Mouse (Mus musculus): ENCODE measurements at regions not wholly inside any gene's neighbourhood (a gene's known extent, or its start where the extent isn't known, plus 50 kb on each side); places are given as distances from the start of the nearest gene placed in this dataset.

DNA sequence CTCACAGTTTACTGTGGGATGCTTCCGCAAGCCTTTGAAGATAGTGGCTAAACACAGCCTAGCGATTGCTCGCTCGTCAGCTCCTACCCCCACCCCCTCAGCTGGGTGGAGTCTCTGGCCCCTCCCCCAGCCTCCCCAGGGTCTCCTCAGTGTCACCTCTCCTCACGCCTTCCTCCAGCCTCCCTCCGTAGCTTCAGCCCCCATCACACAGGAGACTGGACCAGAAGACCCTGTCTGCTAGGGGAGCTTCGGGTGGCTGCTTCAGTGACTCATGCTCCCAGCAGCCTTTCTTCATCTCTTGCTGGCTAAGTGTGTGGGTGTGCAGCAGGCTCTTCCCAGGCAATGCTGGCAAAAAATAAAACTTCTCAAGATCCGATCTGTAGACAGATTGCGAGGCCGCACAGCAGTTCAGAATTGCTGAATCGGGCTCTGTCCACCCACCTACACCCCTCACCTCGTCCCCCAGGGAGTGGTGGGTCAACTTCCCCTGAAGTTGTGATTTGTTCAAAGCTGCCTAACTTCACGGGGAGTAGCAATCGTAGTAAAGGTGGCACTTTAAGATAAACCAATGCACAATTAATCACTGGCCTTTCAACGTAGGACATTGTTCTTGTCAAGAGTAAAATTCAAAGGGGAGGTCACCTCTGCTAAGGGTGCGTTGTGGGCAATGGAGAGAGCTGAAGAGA lies 61.2 kb upstream of the Ankrd28 start:
- Histone ChIP-seq H3K4me2 (peak overlapping the region; percentile 39), H3K27ac (no peak overlapping the region), H3K9ac (no peak overlapping the region), H3K4me3 (peak overlapping the region; percentile 2; the same call in 1 of the 2 replicates), H3K9me3 (replicated peaks) (no peaks in the 10 kb centered on the region), H3K36me3 (no peaks in the 10 kb centered on the region), H3K27me3 (replicated peaks) (no peaks in the 10 kb centered on the region), H3K4me1 (peaks cover 15% of the 10 kb centered on the region)
- ATAC-seq: peak; percentile 24; the same call in 1 of the 2 replicates
- 18% methylated on average over 16 of the region's 16 CpGs for WGBS (ENCODE audit: insufficient replicate concordance)

- peaks cover 15% of the 10 kb centered on the region for H3K4me1 ChIP-seq
- no peak overlapping the region for H3K4me3 ChIP-seq
- H3K9ac ChIP-seq: no peak overlapping the region
- 38% methylated on average over 6 of the region's 6 CpGs for WGBS (ENCODE audit: insufficient replicate concordance)
- no peaks in the 10 kb centered on the region for H3K27me3 ChIP-seq (replicated peaks)
- no peaks in the 10 kb centered on the region for H3K36me3 ChIP-seq
- no peaks in the 10 kb centered on the region for H3K9me3 ChIP-seq (replicated peaks)
- ATAC-seq: no peak
- peak overlapping the region; percentile 39; the same call in 1 of the 2 replicates for H3K4me2 ChIP-seq
- no peak overlapping the region for H3K27ac ChIP-seq
These were observed 61.7 kb upstream of the Ankrd28 start for GRCm38 (mm10) chr14:31892186-31892510.

GRCm38 (mm10) chr14:31896500-31896899 lies 66.0 kb upstream of the Ankrd28 start:
- Histone ChIP-seq H3K9ac (no peak overlapping the region), H3K27me3 (replicated peaks) (no peaks in the 10 kb centered on the region), H3K36me3 (no peaks in the 10 kb centered on the region), H3K4me3 (no peak overlapping the region), H3K4me1 (peaks cover 7% of the 10 kb centered on the region), H3K27ac (no peak overlapping the region), H3K4me2 (no peak overlapping the region), H3K9me3 (replicated peaks) (no peaks in the 10 kb centered on the region)
- WGBS (ENCODE audit: insufficient replicate concordance): 55% methylated on average over 1 of the region's 1 CpGs
- no peak for ATAC-seq

DNA sequence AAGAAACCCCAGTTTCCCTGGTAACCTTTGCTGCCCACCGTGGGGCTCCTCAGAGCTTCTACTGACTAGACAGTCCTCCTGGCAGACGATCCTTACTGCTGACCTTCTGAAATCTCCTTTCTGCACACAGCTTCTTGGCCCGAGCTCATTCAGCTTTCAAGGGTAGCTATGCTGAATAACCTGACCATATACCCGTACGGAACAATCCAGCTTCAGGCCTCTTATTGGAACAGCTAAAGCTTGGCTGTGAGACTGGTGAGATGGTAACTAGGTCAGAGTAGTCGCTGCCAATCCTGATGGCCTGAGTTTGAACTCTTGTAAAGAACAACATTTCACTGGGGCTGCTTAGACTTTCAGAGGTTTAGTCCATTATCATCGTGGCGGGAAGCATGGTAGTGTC lies 69.1 kb upstream of the Ankrd28 start:
- no peak for ATAC-seq
- Histone ChIP-seq H3K27me3 (replicated peaks) (no peaks in the 10 kb centered on the region), H3K9ac (no peak overlapping the region), H3K36me3 (no peaks in the 10 kb centered on the region), H3K4me2 (no peak overlapping the region), H3K27ac (no peak overlapping the region), H3K4me3 (no peak overlapping the region), H3K4me1 (no peaks in the 10 kb centered on the region), H3K9me3 (replicated peaks) (no peaks in the 10 kb centered on the region)
- WGBS (ENCODE audit: insufficient replicate concordance): 65% methylated on average over 8 of the region's 8 CpGs

GRCm38 (mm10) chr14:31899906-31900305 lies 69.5 kb upstream of the Ankrd28 start:
- H3K4me3 ChIP-seq: no peak overlapping the region
- no peaks in the 10 kb centered on the region for H3K4me1 ChIP-seq
- no peaks in the 10 kb centered on the region for H3K9me3 ChIP-seq (replicated peaks)
- WGBS (ENCODE audit: insufficient replicate concordance): 75% methylated on average over 4 of the region's 4 CpGs
- ATAC-seq: no peak
- H3K4me2 ChIP-seq: no peak overlapping the region
- H3K36me3 ChIP-seq: no peaks in the 10 kb centered on the region
- H3K9ac ChIP-seq: no peak overlapping the region
- H3K27me3 ChIP-seq (replicated peaks): no peaks in the 10 kb centered on the region
- no peak overlapping the region for H3K27ac ChIP-seq

DNA sequence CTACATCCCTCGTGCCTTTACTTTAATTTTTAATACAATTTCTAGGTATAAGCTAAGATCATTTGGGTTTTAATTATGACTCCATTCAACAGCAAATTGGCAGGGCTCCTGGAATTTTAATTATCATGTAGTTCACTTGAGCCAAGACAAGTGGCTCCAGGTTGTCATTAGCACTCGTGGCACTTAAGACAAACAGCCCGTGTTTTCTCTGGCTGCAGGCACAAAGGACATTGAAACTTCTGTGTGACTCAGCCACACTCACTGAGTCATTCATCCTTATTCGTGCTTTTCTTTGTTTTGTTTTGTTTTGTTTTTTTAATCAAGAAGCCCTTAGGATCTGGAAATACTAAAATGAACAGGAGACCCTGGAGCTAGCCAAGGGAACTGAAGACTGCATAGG lies 71.5 kb upstream of the Ankrd28 start:
- 56% methylated on average over 4 of the region's 4 CpGs for WGBS (ENCODE audit: insufficient replicate concordance)
- H3K9me3 ChIP-seq (replicated peaks): no peaks in the 10 kb centered on the region
- no peak overlapping the region for H3K4me2 ChIP-seq
- no peak overlapping the region for H3K9ac ChIP-seq
- no peaks in the 10 kb centered on the region for H3K4me1 ChIP-seq
- no peak for ATAC-seq
- H3K27ac ChIP-seq: no peak overlapping the region
- no peaks in the 10 kb centered on the region for H3K36me3 ChIP-seq
- no peaks in the 10 kb centered on the region for H3K27me3 ChIP-seq (replicated peaks)
- H3K4me3 ChIP-seq: no peak overlapping the region

DNA sequence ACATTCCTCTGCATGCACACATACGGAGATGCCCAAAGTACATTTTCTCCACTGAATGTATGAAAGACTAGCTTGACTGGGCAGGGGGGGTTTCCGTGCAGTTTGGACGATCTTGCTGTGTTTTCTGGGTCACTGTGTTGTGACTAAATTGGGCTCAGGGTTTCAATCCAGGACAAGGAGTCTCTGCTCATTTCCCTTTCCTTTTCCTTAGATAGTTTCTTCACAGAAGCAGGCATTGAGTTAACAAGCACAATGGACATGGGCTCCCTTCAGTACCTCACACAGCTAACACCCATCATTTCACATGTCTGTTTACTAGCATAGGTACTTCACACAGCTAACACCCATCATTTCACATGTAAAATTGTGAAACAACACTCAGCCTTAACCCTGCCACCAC lies 73.2 kb upstream of the Ankrd28 start:
- no peaks in the 10 kb centered on the region for H3K9me3 ChIP-seq (replicated peaks)
- no peak overlapping the region for H3K4me3 ChIP-seq
- H3K36me3 ChIP-seq: no peaks in the 10 kb centered on the region
- H3K4me2 ChIP-seq: no peak overlapping the region
- H3K27me3 ChIP-seq (replicated peaks): no peaks in the 10 kb centered on the region
- WGBS (ENCODE audit: insufficient replicate concordance): 59% methylated on average over 3 of the region's 3 CpGs
- no peak for ATAC-seq
- no peak overlapping the region for H3K27ac ChIP-seq
- H3K4me1 ChIP-seq: no peaks in the 10 kb centered on the region
- H3K9ac ChIP-seq: no peak overlapping the region

- WGBS (ENCODE audit: insufficient replicate concordance): 33% methylated on average over 7 of the region's 7 CpGs
- no peak overlapping the region for H3K4me3 ChIP-seq
- no peak overlapping the region for H3K4me2 ChIP-seq
- ATAC-seq: no peak
- no peaks in the 10 kb centered on the region for H3K36me3 ChIP-seq
- H3K9me3 ChIP-seq (replicated peaks): no peaks in the 10 kb centered on the region
- H3K4me1 ChIP-seq: no peaks in the 10 kb centered on the region
- H3K27me3 ChIP-seq (replicated peaks): 0 out of 2 replicates have a peak, but pooled peaks cover 4% of the 10 kb centered on the region
- no peak overlapping the region for H3K9ac ChIP-seq
- H3K27ac ChIP-seq: no peak overlapping the region
These were observed 78.1 kb upstream of the Ankrd28 start for GRCm38 (mm10) chr14:31908591-31908990.

GRCm38 (mm10) chr14:31909291-31909690 lies 78.8 kb upstream of the Ankrd28 start:
- Histone ChIP-seq H3K4me2 (no peak overlapping the region), H3K4me1 (no peaks in the 10 kb centered on the region), H3K9ac (no peak overlapping the region), H3K27me3 (replicated peaks) (0 out of 2 replicates have a peak, but pooled peaks cover 4% of the 10 kb centered on the region), H3K9me3 (replicated peaks) (no peaks in the 10 kb centered on the region), H3K4me3 (no peak overlapping the region), H3K36me3 (no peaks in the 10 kb centered on the region), H3K27ac (no peak overlapping the region)
- 7% methylated on average over 4 of the region's 4 CpGs for WGBS (ENCODE audit: insufficient replicate concordance)
- no peak for ATAC-seq

DNA sequence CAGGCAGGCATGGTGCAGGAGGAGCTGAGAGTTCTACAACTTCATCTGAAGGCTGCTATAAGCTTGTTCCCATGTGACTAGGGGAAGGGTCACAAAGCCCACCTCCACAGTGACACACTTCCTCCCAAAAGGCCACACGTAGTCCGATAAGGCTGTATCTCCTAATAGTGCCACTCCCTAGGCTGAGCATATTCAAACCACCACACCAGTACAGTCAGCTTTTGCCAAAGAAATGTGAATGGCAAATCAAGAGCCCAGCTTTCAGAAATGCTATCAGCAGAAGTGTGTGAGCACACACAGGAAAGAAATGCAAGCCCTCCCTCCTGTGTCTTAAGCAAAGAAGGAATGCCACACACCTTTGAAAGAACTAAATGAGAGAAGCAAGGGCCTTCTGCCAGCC lies 80.4 kb upstream of the Ankrd28 start:
- no peaks in the 10 kb centered on the region for H3K9me3 ChIP-seq (replicated peaks)
- no peak overlapping the region for H3K4me3 ChIP-seq
- no peaks in the 10 kb centered on the region for H3K36me3 ChIP-seq
- H3K27ac ChIP-seq: no peak overlapping the region
- no peak overlapping the region for H3K9ac ChIP-seq
- no peak overlapping the region for H3K4me2 ChIP-seq
- WGBS (ENCODE audit: insufficient replicate concordance): 65% methylated on average over 2 of the region's 2 CpGs
- no peak for ATAC-seq
- H3K27me3 ChIP-seq (replicated peaks): 0 out of 2 replicates have a peak, but pooled peaks cover 4% of the 10 kb centered on the region
- H3K4me1 ChIP-seq: no peaks in the 10 kb centered on the region

DNA sequence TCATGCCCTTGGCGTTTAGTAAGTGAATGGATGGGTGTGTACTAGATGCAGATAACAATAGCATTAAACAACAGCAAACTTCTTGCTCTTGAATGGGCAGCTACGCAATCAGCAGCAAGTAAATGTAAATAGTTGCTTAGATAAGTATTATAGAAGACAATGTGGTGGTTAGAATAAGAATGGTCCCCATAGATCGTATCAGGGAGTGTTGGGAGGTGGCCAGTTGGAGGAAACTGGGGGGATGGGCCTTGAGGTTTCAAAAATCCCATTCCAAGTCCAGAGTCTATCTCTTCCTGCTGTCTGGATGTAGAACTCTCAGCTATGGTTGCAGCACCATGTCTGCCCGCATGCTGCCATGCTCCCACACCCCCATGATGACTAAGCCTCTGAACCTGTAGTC lies 88.0 kb upstream of the Ankrd28 start:
- 62% methylated on average over 4 of the region's 4 CpGs for WGBS (ENCODE audit: insufficient replicate concordance)
- no peak for ATAC-seq
- no peaks in the 10 kb centered on the region for H3K4me1 ChIP-seq

GRCm38 (mm10) chr14:31918921-31919320 lies 88.5 kb upstream of the Ankrd28 start:
- H3K4me2 ChIP-seq: no peak overlapping the region
- no peak overlapping the region for H3K9ac ChIP-seq
- H3K4me3 ChIP-seq: no peak overlapping the region
- peaks cover 1% of the 10 kb centered on the region; the same call in 1 of the 2 replicates for H3K9me3 ChIP-seq (replicated peaks)
- no peak for ATAC-seq
- no peaks in the 10 kb centered on the region for H3K4me1 ChIP-seq
- H3K27ac ChIP-seq: no peak overlapping the region
- H3K27me3 ChIP-seq (replicated peaks): no peaks in the 10 kb centered on the region
- 80% methylated on average over 1 of the region's 1 CpGs for WGBS (ENCODE audit: insufficient replicate concordance)
- H3K36me3 ChIP-seq: no peaks in the 10 kb centered on the region

More for the DNA sequence above, 88.0 kb upstream of the Ankrd28 start:
- Histone ChIP-seq H3K27me3 (replicated peaks) (no peaks in the 10 kb centered on the region), H3K4me2 (no peak overlapping the region), H3K9ac (no peak overlapping the region), H3K9me3 (replicated peaks) (no peaks in the 10 kb centered on the region), H3K27ac (no peak overlapping the region), H3K4me3 (no peak overlapping the region), H3K36me3 (no peaks in the 10 kb centered on the region)

Measured in liver, embryonic 12.5 days (tissue).